Mouse (Mus musculus): ENCODE measurements around the gene Dpp4.

The Dpp4 gene

DNA sequence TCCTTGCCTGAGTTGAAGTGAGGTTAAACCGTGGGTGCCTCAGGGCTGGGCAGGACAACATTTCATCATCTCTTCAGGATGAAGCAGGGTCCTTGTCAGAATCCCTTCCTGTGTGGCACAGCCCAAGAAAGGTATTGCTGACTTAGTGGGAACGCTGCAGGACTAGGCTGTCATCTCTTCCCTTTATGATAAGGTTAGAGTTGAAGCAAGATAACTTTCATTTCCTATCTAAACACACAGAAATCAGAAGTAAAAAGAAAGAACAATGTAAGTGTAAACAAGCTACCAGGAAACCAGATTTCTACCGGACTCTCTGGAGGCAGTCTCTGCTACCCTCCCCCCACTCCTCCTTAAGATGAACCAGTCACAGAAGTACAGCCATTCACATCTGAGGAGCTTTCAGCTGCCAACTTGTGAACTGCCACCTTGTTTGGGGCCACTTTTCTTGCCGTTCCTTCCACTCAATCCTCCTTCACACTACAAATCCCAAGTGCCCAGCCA is 3.3 kb downstream of the Dpp4 start:
- no peak for DNase-seq (ENCODE audit: low read depth, low spot score)

- DNase-seq (ENCODE audit: low read depth, low spot score): no peak
Observed at GRCm38 (mm10) chr2:62408216-62408615, 3.8 kb downstream of the Dpp4 start.

DNA sequence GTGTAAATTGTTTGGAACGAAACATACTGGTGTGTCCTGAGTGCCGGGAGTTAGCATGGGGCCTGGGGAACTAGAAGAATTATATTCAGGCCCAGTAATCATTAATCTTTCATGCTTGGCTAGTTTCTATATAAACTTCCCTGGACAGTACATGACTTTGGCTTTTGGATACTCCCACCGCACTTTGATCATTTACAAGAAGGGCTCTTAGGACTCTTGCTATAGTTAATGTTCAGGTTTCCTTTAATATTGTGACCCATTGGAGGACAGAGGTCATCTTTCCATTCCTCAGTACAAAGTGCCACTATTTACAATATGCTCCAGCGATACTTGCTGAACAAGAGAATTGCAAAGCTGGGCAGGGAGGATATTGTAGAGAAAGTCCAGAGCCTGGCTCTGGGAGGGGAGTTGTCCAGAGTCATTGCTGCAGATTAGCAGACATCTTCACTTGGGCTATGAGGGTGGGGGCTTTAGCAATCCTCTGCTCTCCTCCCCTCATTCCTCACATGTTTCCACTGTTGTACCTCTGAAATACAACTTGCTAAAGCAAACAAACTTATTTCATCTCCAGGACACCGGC is 8.4 kb downstream of the Dpp4 start:
- no peak for DNase-seq (ENCODE audit: low read depth, low spot score)

GRCm38 (mm10) chr2:62401011-62401410 is 11.0 kb downstream of the Dpp4 start:
- DNase-seq (ENCODE audit: low read depth, low spot score): no peak

DNA sequence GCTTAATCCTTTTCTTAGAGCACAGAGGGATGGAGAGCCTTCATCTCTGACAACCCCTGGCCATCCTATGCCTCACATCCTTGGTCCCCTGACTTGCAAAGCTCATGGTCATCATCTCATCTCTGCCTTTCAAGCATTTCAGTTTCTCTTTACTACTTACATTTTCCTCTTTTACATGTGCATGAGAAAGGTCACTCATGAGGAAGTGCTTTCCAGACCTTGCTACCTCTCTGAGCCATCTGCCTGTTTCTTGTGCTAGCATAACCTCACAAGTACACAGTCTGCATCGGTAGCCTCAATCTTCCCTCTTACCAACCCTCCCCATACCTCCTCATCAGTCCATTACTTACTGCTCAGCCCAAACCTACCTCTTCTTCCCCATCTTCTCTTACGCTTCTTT is 12.2 kb downstream of the Dpp4 start:
- DNase-seq (ENCODE audit: low read depth, low spot score): no peak

- DNase-seq (ENCODE audit: low read depth, low spot score): no peak
Observed at GRCm38 (mm10) chr2:62399361-62399760, 12.7 kb downstream of the Dpp4 start.

DNA sequence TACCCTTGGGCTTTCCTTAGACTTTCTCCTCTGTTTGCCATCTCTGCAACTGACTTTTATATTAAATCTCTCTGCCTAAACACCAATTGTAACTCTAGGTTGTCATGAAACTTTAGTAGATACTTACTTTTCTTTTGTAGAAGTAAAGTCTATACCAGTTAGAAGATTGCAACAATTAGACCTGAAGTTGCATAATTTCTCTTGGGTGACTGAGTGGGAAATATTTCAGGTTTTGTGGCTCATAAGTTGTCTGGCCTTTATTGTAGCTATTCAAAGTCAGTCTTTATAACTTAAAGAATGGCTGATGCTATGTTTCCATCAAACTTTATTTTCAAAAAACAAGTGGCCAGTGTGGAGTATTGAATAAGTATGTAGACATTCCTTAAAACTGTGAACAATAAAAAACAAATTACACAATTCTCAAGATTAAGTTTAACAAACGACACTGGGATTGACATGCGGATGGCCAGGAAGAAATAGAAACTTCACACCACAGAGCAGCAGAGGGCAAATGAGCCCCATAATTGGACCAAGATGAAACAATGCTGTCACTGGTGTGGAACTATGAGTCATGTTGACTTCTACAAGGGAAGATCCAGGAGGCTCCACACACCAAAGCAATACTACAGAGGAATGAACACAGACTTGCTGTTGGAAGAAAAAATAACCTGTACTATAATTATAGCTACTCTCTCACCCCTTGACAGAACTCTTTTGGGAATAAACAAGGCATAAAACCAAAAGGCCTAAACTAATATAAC is 13.7 kb downstream of the Dpp4 start:
- DNase-seq (ENCODE audit: low read depth, low spot score): peak; percentile 22

GRCm38 (mm10) chr2:62397661-62398060 is 14.4 kb downstream of the Dpp4 start:
- no peak for DNase-seq (ENCODE audit: low read depth, low spot score)

- DNase-seq (ENCODE audit: low read depth, low spot score): no peak
Observed at GRCm38 (mm10) chr2:62396799-62397198, 15.2 kb downstream of the Dpp4 start.

DNA sequence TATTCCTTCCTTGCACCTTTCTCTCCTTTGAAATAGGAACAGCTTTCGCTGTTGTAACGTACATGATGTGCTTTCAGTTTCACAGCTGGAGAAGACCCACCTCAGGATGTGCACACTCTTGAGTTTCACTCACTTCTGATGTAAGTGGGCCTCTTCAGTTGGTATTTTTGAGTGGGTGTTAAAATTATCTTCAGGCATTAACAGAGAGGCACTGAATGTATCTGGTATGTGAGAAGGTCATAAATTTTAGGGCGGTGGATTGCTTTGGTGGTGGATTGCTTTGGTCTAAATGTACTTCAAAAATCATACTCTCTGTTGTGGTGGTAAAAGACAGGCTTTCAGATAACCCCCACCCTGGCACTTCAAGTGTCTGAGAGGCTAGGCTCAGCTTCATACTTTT is 17.2 kb downstream of the Dpp4 start:
- no peak for DNase-seq (ENCODE audit: low read depth, low spot score)

DNA sequence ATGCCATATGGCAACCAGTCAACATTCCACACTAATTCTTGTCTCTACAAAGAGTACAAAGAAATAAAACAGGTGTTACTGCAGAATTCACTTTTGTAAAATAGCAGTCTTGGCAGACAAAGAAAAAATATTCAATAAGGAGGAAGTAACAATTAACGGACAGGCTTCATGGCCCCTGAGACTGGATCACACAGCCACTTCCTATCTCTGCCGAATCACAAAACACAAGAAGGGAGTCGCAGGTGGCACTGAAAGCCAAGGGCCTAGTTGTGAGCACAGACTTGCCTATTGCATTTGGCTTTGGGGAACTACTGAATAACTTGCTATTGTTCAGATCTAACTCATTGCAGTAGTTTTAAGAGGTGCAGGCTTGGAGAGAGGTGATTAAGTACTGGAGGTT is 19.9 kb downstream of the Dpp4 start:
- no peak for DNase-seq (ENCODE audit: low read depth, low spot score)

DNA sequence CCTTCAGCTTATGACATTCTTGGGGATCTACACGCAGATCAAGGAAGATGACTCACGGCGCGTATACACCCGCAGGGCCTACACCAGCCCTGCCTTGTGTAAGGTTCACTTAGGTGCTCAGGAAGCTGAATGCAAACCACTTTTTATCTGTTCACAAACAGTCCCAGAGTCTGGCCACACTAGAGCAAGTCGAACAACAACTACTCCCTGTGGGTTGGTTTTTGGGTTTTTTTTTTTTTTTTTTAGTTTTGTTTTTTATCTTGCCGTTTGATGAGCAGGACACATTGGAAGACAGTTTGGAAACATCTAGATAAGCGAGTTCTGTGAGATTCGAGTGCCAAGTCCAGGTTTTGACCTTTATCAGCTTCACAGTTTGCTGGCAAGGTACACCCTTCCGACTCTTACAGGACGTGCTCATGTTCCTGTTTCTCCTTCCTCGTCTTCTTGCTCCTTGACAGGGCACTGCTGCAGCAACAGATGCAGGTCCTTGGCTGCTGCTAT is 21.0 kb downstream of the Dpp4 start:
- DNase-seq (ENCODE audit: low read depth, low spot score): no peak

DNA sequence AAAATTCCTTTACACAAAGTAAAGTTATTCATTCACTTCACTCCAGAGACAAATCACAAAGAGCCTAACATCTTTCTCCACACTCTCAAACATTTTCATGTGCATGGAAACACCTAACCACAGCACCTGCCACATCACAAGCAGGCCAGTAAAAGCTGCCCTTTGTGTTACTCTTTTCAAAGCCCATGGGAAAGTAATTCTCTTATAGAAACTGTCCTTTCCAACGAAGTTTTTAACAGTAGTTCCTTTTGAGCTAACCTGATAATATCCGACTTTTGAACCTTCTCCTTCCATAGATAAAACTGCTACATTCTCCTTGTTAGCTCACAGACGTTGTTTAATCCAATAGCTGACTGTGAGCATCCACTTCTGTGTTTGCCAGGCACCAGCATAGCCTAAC is 21.7 kb downstream of the Dpp4 start:
- DNase-seq (ENCODE audit: low read depth, low spot score): no peak

GRCm38 (mm10) chr2:62388841-62389240 is 23.2 kb downstream of the Dpp4 start:
- no peak for DNase-seq (ENCODE audit: low read depth, low spot score)

DNA sequence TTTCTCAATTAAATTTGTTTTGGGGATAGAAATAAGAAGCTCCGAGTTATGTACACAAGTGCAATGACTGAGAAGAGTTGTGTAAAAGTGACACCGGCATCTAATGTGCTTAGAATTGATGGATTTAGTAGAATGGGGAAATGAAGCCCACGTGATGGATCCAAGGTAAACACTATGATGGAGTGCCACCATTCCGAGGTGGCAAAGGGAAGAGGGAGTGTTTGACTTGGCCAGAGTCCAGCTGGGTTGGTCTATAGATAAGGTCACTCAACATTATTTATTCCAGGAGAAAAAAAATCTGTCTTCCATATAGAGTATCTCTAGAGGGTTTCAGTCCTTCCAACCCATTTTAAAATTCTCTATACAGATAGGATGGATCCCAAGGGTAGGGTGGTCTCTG is 28.8 kb downstream of the Dpp4 start:
- DNase-seq (ENCODE audit: low read depth, low spot score): no peak

- DNase-seq (ENCODE audit: low read depth, low spot score): no peak
Observed at GRCm38 (mm10) chr2:62382440-62382839, 29.6 kb downstream of the Dpp4 start.

DNA sequence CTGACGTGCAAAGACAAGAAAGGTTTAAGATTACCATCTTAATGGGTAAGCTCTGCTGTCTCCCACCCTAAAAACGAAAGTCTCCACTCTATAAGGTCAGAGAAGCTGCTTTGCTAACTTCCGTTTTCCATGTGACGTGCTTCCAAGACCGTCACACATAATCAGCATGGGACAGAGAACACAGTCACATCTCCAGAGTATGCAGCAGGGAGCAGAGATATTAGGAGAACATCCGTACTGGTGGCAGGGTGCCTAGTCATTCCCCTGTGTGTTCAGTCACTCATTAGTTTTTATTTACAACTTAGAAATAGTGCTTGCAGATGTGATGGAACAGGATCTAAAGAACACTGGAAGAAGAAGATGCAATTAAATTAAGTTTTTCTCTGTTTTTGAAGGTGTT is 30.3 kb downstream of the Dpp4 start:
- no peak for DNase-seq (ENCODE audit: low read depth, low spot score)

- no peak for DNase-seq (ENCODE audit: low read depth, low spot score)
Observed at GRCm38 (mm10) chr2:62373692-62374091, 38.3 kb downstream of the Dpp4 start.

GRCm38 (mm10) chr2:62370048-62370447 is 42.0 kb downstream of the Dpp4 start:
- no peak for DNase-seq (ENCODE audit: low read depth, low spot score)

DNA sequence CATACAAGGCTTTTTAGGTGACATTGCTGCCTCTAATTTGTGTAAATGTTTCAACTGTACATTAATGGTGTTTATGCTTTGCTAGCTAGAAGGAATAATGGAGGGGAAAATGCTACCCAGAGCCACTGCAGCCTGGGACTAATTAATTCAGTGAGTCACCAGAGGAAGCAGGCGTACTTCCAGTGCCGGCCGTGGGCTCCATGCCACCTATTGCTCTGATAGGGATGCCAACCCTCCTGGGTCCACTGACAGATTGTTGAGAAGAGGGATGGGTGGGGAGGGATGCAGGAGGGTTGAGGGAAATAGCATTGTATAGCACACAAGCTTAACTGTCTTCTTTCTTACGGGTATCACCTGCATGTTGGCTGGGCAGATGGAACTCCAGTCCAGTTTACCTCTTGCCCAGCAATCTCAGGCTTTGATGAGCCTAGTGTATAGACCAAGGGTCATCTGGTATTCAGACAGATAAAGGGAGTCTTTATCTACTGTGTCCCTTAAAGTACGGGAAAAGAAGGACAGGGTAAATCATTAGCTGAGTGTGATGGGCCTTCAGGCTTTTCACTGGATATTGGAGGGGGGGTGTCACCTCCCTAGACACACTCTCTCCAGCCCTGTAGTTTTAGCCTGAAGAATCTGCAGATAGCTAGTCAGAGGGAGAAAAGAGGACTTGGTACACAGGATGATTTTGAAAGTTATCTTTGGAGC is 43.5 kb downstream of the Dpp4 start:
- peak; percentile 42 for DNase-seq (ENCODE audit: low read depth, low spot score)

DNA sequence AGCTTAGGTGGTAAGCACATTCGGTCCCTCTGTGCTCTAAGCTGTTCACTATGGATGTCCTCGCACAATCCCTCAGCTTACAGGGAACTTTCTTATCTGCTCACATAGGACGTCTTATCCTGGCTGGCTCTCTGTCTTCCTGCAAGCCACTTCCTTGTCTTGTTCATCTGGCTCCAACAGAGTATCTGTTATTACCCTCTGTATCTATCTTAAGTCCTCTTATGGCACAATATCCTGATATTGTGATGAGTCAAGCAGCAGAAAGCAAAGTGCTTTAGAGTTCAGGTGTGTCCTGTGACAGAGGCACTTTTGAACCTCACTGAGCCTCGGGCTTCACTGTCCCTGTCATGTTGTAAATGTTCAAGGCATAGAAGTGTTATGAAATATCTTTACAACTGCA is 48.4 kb downstream of the Dpp4 start:
- no peak for DNase-seq (ENCODE audit: low read depth, low spot score)

DNA sequence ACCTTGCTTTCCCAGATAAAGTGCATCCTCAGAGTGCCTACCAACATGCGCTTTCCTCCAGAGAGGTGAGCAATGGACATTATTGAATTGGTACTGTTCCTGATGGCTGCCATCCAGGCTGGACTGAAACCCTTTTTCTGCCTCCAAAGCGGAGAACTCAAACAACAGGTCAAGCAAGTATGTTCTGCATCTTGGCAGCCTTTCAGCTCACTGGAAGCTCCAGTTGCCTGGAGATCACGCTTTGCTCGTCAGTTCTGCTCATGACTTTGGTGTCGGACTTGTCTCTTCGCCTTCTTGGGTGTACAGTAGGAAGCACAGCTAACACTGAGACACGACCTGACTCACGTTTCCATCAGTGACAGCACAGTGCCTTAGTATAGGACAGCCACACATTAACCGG is 49.8 kb downstream of the Dpp4 start:
- no peak for DNase-seq (ENCODE audit: low read depth, low spot score)

DNA sequence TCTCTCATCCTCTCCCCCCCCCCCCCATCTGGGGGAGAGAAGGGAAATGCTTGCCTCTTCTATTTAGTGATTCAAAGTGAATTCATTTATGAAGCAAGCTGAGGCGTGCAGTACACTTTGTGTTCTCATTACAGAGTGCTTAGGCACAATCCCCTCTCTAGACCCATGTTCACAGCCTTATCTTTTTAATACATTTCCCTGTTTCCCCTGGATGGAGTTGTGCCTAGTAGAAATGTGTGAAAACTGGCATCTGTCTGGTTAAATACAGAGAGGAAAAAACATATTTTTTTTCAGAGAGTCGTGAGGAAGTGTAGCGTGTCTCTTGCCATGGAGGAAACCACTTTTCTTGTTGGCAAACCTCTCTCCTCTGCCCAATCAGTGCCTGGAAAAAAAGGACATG is 50.5 kb downstream of the Dpp4 start:
- DNase-seq (ENCODE audit: low read depth, low spot score): no peak

All from 3T3-L1 (cell line).